Mouse (Mus musculus): ENCODE data around the gene Btbd19. TPM values are rescaled to one million over a fixed set of nuclear protein-coding genes. Genes with fewer than 3 reads are reported as not detected.
A peak's percentile ranks its signal among the peaks of the same experiment; 100 is the strongest.

Gene Btbd19
- 10 to 100 TPM; 12.2 to 12.5 TPM for total RNA-seq (2021)

DNA sequence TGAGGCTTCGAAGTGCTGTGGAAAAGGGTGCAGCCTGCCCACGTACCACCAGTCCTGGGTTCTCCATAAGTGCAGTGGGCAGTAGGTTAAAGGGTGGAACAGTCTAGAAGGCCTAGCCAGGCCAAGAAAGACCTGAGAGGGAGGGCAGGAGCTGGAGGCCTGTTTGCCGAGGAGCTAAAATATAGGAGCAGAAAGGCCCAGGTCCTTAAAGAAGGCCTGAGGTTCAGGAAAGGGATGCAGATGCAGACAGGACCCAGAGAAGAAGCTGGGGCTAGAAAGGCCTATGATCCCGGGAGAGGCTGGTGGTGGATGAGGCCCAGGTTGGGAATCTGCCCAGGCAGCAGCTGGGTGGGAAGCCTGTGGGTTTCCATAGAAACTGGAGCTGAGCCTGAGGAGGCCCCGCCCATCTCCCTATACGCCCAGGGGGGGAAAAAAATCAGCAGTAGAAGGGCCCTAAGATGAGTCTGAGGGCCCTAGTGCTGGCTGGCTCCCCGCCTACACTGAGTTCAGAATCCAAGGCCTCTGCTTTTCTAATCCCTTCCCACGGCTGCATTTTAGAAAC lies at the start of gene Btbd19:
TSS of gene Btbd19 (minus strand) at position 378 of the 562 bp plus-strand sequence.
- intact Hi-C loops (cut with DNase I), result loop anchor here (10.0 kb wide), 1 partner anchor 301 kb away; the partner anchor contains the start of gene Hpdl
- DNase-seq (ENCODE audit: low spot score in 2 of 2), result peak; percentile 75 to 80

DNA sequence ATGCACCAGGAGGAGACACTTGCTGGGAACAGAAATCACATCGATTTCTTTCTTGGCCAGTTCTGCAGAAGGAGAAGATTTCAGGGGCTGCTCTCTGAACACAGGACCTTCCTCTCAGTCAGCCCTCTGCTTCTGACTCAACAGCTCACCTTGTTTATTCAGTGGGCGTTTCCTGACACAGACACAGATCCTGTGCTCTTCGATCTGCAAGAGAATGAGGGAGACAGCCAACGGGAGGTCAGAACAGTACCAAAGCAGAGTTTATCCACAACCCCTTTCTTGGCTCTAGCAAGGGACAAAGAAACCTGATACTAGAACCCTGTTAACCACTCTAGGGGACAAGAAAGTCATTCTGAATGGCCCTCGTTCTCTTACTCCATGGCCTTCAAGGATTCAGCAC lies 44.4 kb upstream of the Btbd19 start:
- intact Hi-C loops (cut with DNase I), result no loop called here
- no peak for DNase-seq (ENCODE audit: low spot score in 2 of 2)

DNA sequence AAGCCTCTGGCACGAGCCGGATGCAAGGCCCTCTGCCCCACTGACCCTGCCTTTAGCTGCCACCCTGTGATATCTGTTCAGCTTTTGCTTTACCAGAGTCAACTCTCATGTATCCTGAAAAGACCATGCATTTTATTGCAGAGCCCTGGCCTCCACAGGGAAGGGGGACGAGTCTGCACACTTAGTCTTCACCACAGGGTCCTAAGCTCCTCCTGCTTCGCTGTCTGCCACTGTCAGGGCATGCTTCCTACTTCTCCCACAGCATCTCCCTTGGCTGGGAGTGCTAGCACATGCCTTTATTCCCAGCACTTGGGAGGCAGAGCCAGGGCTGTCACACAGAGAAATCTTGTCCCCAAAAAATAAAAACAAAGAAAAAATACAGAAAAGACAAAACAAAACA lies 35.7 kb upstream of the Btbd19 start:
- DNase-seq (ENCODE audit: low spot score in 2 of 2), result no peak
- intact Hi-C loops (cut with DNase I), result no loop called here

DNA sequence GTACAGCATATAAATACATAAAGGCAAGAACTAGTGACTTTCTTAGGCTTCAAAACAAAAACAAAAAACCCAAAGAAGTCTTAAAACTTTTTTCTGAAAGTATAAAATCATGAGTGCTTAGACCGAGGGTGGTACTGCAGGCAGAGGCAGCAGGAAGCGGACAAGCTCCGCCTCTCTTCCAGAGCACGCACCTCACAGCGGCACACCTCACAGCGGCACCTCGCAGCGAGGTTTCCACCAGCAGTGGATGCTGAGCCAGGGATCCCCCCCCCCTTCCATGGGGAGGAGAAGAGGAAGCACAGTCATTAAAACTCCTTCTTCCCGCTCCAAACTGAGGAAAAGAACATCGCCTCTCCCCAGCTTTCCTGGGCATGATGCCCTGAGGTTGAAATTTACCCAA lies 34.1 kb upstream of the Btbd19 start:
- intact Hi-C loops (cut with DNase I), result no loop called here

DNA sequence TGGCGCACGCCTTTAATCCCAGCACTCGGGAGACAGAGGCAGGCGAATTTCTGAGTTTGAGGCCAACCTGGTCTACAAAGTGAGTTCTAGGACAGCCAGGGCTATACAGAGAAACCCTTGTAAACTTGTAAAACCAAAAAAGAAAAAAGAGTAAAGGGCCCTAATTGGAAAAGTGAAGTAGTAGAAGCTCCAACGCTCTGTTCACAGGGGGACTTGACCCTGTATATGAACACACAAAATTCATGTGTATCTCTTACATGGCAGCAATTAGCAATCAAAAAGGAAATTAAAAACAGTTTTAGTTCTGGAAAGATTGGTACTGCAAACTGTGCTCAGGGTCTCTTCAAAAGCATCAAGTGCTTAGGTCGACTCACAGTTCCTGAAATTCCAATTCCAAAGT lies 30.8 kb upstream of the Btbd19 start:
- intact Hi-C loops (cut with DNase I), result no loop called here
- no peak for DNase-seq (ENCODE audit: low spot score in 2 of 2)

More for the DNA sequence above, 34.1 kb upstream of the Btbd19 start:
- DNase-seq (ENCODE audit: low spot score in 2 of 2), result no peak

DNA sequence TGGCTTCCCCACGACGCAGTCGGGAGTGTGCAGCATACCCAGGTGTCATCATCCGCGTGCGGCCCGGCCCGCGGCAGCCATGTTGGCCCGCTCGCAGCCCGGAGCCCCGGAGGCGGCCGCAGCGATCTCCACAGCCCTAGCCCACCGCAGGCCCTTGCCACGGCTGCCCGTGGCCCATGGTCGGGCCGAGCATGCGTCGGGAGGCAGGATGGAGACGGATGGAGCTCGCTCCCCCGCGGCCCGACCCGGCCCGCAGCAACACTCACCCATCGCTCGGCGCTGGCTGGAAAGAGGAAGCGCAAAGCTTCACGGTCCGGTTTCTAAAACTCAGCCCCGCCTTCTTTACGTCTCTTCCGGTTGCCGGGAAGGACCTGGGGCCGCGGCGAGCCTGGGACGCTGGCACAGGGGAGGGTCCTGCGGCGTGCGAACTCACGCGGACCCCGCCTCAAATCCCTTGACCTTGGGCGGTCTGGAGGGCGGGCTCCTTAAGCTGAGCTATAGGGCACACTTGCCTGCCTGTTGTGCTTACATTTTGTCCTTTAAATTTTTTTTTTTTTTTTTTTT lies 30.3 kb upstream of the Btbd19 start, which contains the start of gene Rps8:
TSS of gene Rps8 (minus strand) at position 452 of the 564 bp plus-strand sequence.
- intact Hi-C loops (cut with DNase I), result no loop called here
- DNase-seq (ENCODE audit: low spot score in 2 of 2), result peak; percentile 91

DNA sequence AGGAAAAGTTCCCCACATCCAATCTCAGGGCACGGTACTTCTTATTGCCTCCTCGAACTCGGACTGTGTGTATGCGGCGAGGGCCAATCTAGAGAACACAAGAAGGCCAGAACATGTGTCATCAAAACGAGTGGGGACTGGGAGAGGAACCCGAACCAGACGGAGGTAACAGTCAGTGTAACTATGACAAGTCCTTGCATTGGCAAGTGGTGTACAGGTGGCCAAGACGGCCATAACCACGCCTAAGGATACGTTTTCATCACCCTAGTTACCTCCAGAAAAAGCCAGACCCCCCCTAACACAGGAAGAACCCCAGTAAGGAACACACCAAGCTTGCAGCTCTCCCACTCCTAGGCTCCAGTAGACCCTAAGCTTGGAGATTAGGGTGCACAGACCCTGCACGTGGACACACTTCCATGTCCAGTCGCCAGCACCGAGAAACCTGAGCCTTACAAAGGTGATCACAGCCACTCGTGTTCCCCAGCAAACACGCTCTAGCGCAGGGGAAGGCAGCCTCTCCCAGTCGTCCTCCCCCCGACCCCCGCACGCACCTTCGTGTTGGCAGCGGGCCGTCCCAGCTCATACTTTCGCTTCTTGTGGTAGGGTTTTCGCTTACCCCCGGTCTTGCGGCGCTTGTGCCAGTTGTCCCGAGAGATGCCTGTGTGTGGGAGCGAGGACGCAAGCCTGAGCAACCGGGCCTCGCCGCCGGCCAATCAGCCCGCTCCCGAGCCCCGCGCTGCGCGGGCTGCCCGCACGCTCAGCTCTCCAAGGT lies 29.7 kb upstream of the Btbd19 start:
- no peak for DNase-seq (ENCODE audit: low spot score in 2 of 2)
- intact Hi-C loops (cut with DNase I), result no loop called here

DNA sequence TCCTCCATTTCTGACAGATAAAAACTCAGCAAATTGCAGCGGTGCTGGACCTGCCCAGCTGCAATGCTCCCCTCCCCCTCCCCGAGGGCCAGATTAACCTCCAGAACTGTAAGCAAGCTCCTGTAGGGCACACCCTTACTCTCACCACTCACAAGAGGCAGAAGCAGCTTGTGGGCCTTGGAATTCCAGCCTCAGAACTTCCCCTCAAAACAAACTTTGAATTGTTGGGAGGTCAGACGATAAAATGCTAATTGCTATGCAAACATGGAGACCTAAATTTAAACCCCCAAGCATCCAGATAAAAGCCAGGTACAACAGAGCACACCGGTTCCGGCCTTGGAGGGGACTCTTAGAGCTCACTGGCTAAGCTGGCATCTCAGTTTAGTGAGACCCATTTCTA lies 27.2 kb upstream of the Btbd19 start:
- intact Hi-C loops (cut with DNase I), result no loop called here

DNA sequence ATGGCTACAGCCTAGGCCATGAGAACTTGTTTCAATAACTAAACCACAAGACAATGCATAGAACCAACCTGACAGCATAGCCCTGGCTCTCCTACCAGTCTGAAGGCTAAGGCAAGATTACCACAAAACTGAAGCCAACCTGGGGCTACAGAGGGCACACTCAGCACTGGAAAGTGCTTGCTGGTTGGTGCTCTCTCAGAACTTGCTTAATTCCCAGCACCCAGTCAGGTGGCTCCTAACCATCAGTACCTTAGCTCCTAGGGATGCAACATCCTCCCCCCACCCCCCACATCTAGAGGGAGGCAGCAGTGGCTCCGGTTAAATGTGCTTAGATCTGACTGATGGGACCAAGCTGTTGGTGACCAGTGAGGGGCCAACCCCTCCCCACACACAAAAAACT lies 25.9 kb upstream of the Btbd19 start:
- intact Hi-C loops (cut with DNase I), result loop anchor here (2.0 kb wide), 1 partner anchor 67 kb away; no protein-coding TSS in a partner anchor
- DNase-seq (ENCODE audit: low spot score in 2 of 2), result no peak

More for the DNA sequence above, 27.2 kb upstream of the Btbd19 start:
- no peak for DNase-seq (ENCODE audit: low spot score in 2 of 2)

DNA sequence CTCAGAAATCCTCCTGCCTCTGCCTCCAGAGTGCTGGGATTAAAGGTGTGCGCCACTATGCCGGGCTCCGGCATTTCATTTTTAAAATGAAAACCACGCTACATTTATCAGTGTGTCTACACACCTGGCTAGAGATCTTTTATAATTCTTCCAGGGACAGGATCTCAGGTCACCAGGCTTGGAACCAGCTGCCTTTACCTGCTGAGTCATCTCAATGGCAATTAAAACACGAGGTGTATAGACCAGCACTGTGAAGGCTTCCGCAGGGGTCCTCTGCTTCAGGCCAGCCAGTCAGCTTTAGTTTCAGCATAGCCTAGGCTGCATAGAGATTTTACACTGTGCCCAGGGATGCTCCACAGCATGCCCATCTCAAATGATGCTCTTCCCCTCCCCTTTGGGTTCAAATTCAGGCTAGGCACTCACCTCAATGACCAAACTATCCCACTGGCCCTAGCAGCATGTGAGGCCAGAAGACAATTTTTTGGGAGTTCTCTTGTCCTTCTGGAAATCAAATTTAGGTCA lies 24.7 kb upstream of the Btbd19 start:
- intact Hi-C loops (cut with DNase I), result loop anchor here (2.0 kb wide), 1 partner anchor 69 kb away; no protein-coding TSS in a partner anchor
- DNase-seq (ENCODE audit: low spot score in 2 of 2), result no peak

DNA sequence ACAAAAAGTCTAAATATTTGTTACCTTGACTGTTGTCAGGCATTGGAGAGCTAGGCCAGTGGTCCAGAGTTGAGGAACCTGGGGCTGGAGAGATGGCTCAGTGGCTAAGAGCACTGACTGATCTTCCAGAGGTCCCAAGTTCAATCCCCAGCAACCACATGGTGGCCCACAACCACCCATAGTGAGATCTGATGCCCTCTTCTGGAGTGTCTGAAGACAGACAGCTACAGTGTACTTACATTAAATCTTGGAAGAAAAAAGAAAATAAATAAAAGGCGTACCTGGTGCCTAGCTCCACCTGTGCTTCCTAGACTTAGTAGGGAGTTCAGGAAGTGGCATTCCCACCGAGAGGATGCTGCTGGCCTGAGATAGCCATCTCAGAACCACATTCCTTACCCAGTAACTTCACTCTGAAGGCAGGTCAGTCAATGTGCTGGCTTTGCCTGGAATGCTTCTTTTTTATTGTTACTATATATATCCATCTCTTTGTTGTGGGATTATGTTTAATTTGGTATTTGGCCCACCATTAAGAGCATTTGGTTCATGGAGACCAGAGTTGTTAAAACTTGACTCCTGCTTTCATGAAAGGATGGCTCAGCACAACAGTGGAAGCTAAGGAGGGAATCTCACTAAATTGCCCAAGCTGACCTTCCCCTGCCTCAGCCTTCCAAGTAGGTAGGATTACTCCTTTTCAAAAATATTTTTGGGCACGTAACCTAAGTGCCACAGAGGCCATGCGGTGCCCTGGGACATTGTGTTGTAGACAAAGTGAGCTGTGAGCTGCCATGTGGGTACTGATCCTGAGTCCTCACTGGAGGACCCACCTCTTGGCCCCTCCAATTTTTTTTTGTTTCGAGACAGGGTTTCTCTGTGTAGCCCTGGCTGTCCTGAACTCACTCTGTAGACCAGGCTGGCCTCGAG lies 24.0 kb upstream of the Btbd19 start:
- intact Hi-C loops (cut with DNase I), result loop anchor here (2.0 kb wide), 1 partner anchor 69 kb away; no protein-coding TSS in a partner anchor

DNA sequence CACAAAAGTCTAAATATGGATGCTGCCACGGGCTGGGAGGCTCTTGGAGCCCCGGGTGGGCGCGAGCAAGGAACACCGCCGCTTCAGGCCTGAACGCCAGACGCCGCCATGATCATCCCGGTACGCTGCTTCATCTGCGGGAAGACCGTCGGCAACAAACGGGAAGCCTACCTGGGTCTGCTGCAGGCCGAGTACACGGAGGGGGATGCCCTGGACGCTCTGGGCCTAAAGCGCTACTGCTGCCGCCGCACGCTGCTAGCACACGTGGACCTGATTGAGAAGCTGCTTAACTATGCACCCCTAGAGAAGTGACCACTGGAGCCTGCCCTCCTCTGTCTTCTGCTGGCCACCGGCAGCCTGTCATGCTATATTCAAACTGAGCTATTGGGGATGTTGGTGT lies 23.3 kb upstream of the Btbd19 start:
- no peak for DNase-seq (ENCODE audit: low spot score in 2 of 2)

More for the DNA sequence above, 24.0 kb upstream of the Btbd19 start:
- DNase-seq (ENCODE audit: low spot score in 2 of 2), result no peak

DNA sequence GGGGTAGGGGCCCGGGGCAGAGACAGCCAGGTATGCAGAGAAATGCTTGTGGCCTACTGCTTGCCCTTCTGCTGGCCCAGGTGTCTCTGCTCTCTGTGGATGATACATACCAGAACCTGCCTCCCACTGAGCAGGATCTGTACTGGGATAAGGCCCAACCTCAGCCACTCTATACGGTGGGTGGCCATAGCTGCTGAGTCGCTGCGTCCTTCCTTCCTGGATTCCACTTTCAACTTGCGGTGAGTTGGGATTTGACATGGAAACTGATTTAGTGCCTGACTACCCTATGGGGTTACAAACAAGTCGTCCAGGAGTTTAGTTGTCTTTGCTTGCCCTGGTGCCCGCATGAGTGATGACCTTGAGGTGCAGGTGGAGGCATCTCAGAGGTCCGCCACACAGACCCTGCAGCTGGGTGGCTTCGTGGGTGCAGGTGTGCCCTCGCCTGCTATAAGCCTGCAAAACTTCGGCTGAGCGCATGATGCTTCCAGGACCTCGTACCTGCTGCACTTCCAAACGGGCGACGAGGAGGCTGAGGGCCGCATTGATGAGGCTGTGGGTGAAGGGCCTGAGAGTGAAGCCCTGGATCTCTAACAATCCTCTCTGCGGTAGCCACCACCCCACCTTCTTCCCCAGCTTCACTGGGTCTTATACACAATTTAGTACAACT lies 22.7 kb upstream of the Btbd19 start:
- intact Hi-C loops (cut with DNase I), result no loop called here
- no peak for DNase-seq (ENCODE audit: low spot score in 2 of 2)

More for the DNA sequence above, 23.3 kb upstream of the Btbd19 start:
- intact Hi-C loops (cut with DNase I), result no loop called here

DNA sequence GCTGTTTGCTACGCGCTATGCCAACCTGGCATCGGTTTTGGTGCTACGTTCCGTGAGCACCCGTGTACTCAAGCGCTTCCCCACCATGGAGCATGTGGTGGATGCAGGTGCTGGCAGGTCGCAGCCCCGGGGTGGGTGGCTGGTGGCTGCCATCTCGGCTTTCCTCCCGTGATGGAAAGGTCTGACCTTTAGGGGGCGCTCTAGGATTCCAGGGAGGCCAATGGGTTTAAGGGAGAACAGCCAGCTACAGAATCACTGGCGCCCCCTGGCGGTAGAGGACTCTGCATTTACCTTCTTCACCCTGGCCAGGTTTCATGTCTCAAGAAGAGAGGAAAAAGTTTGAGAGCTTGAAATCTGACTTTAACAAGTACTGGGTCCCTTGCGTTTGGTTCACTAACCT lies 20.7 kb upstream of the Btbd19 start:
- DNase-seq (ENCODE audit: low spot score in 2 of 2), result peak; percentile 66 to 74
- intact Hi-C loops (cut with DNase I), result no loop called here

DNA sequence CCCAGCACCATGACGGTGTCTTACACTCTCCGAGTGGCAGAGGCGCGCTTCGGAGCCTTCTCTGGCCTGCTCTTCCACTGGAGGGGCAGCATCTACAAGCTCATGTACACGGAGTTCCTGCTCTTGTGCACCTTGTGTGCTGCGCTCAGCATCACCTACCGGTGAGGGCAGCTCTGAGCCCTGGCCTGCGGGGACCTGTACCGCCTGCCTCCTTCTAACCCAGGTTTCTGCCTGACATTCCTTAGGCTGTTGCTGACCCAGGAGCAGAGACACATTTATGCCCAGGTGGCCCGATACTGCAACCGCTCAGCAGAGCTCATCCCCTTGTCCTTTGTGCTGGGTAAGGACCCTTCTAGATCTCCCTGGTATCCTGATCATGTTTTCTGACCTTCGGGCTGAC lies 19.7 kb upstream of the Btbd19 start:
- no peak for DNase-seq (ENCODE audit: low spot score in 2 of 2)
- intact Hi-C loops (cut with DNase I), result no loop called here

DNA sequence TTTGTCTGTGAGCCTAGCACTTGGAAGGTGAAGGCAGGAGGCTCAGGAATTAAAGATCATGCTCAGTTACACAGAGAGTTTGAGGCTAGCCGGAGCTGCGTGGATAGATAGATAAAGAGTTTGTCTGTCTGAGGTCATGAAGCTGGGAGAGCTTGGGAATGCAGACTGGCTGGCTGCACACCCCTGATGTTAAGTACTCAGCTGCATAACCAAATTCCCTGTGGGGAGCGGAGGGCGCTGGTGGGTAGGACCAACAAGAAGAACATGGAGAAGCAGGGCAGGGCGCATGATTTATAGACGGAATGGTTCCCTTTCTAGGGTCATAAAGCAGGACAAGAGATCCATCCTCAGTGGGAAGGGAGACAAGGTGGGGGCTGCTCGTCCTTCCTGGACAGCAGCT lies 17.5 kb upstream of the Btbd19 start:
- intact Hi-C loops (cut with DNase I), result no loop called here
- no peak for DNase-seq (ENCODE audit: low spot score in 2 of 2)

DNA sequence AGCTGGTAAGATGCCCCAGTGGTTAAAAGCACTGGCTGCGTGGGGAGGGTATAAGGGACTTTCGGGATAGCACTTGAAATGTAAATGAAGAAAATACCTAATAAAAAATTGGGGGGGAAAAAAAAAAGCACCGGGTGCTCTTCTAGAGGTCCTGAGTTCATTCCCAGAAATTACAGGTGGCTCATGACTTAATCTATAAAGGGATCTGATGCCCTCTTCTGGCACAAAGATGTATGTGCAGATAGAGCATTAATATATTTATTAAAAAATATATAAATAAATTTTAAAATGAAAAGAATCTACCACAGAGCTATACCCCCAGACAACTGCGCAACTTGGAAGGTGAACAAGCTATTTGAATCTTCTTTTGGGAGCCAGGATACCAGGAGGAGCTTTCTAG lies 15.1 kb upstream of the Btbd19 start:
- DNase-seq (ENCODE audit: low spot score in 2 of 2), result no peak
- intact Hi-C loops (cut with DNase I), result no loop called here

DNA sequence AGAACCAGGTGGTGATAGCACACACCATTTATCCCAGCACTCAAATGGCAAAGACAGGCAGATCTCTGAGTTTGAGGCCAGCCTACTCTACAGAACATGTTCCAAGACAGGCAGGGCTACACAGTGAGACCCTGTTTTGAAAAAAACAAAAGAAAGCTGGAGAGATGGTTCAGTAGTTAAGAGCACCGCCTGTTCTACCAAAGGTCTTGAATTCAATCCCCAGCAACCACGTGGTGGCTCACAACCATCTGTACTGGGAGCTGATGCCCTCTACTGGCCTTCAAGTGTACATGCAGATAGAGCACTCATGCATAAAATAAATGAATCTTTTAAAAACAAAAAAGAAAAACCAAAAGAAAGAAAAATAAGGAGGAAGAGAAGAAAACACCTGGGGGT lies 13.7 kb upstream of the Btbd19 start:
- no peak for DNase-seq (ENCODE audit: low spot score in 2 of 2)
- intact Hi-C loops (cut with DNase I), result loop anchor here (5.0 kb wide), 1 partner anchor 142 kb away; the partner anchor contains the start of gene Hectd3

Data from left cerebral cortex, postnatal 36 days (tissue).